Mouse (Mus musculus): ENCODE data around the gene Il1f8.
"Not testable (repeated sequence)": the region's sequence is repeated elsewhere in the genome, so short reads cannot be mapped to it uniquely, and the experiment has no call there.

Gene Il1f8

GRCm38 (mm10) chr2:24152861-24153260, at the start of gene Il1f8:
Il1f8 (plus strand) TSS chr2:24153161.
- no peak for DNase-seq (ENCODE audit: low spot score)

- DNase-seq (ENCODE audit: low spot score) = no peak
Observed at GRCm38 (mm10) chr2:24103619-24104289, 49.2 kb upstream of the Il1f8 start.

DNA sequence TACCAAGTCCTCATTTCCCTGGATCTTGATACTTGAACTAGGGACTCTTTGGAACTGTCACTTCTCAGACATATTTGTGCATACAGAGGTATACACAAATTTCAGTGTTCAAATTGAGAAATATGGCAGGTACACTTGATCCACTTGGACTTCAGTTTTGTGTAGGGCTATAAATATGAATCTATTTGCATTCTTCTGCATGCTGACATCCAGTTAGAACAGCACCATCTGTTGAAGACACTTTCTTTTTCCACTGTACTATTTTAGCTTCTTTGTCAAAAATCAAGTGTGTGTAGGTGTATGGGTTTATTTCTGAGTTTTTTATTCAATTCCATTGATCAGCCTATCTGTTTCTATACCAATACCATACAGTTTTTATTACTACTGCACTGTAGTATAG, 43.9 kb upstream of the Il1f8 start:
- DNase-seq (ENCODE audit: low spot score) = no peak

DNA sequence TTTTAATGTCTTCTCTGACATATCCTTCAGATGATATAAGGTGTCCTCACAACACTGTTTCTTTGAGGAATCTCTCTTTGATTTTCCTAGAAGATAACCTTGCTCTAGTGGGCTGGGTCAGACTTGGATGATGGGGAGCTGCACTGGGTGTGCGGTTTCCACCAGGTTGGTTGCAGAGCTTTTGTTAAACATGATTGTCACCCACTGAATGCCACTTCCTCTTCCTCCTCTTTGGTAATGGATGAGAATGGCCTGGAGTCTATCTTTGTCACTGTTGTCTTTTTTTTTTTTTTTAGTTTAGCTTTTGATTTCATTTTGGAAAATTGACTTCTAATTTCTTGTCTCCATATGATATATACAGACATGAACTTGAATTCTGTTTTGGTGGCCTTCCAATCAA, 18.6 kb upstream of the Il1f8 start:
- no peak for DNase-seq (ENCODE audit: low spot score)

- peak; percentile 78 for DNase-seq (ENCODE audit: low spot score)
Observed at GRCm38 (mm10) chr2:24181683-24182331, 28.8 kb downstream of the Il1f8 start.

GRCm38 (mm10) chr2:24182423-24183147, 29.6 kb downstream of the Il1f8 start:
- DNase-seq (ENCODE audit: low spot score) = not testable (repeated sequence)

DNA sequence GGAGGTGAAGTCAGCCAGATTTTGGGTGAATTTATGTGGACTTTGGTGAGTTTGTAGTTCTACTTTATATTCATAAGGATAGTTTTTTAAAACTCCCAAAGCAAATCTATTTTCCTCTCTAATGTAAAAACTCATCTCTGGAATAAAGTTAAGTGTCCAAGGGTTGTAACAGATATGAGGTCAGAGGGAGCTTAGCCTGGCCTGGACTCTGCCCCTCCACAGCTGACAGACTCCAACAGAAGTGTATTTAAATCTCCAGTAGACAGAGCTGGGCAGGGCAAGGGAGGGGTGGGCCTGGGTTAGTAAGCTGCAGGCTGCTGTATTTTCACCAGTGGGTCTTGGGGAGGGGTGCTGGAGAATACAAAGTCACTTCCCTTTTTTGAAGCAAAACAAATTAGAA, 31.1 kb downstream of the Il1f8 start:
- not testable (repeated sequence) for DNase-seq (ENCODE audit: low spot score)

DNA sequence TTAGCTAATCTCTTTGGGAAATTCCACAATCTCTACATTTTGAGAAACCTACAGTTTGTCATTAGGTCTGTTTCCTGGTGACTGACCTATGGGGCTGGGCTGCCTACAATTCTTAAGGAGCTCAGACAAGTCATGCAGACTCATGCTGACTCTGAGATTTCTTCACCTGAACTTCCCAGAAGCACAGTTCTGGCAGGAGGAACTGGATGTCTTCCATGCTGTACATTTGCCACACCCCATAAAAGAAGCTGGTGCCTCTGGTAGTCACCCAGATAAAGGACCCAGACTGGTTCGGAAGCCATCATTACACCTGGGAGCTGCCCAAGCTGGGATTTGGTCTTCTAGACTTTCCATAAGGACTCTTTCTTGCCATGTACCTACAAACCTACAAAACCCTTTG, 33.2 kb downstream of the Il1f8 start, which contains the start of gene Il1f9:
Il1f9 (plus strand) TSS at position 301 of the 400 bp plus-strand sequence.
- no peak for DNase-seq (ENCODE audit: low spot score)

GRCm38 (mm10) chr2:24187585-24187984, 34.6 kb downstream of the Il1f8 start:
- no peak for DNase-seq (ENCODE audit: low spot score)

DNA sequence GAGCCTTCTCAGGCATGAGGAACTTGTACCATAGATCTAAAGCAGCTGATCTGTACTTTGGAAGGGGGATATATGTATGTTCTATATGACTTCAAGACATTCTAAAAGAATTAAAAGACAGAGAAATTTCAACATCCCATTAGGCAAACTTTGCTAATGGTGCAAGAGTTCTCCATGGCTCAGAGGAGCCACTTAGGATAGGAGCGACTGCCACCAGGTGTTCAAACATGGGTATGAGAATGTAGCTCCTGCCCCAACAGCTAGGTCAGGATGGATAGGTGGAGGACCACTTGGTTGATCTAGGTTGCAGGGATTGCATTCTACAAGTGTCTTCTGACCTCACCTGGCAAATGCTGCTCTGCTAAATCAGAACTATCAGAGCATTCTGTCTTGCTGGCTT, 35.2 kb downstream of the Il1f8 start:
- DNase-seq (ENCODE audit: low spot score) = no peak
